Mouse (Mus musculus) heart, embryonic 10.5 days (tissue): ENCODE measurements around the gene Gm6685. TPM values are rescaled to one million over a fixed set of nuclear protein-coding genes. Genes with fewer than 3 reads are reported as not detected.
"Not testable (repeated sequence)": the region's sequence is repeated elsewhere in the genome, so short reads cannot be mapped to it uniquely, and the experiment has no call there.

ENCODE experiments used
- DNase-seq: peaks from one replicate; pipeline ENCODE4 v3.0.0-alpha.2; 2017; ENCODE audit warnings: low spot score
- H3K27ac ChIP-seq: fragments of 300-500 bp; sonication (generic); 2 replicates; pipeline ENCODE4 v1.5.1; 2016; ENCODE audit warnings: mild to moderate bottlenecking
- H3K27me3 ChIP-seq: fragments of 300-500 bp; sonication (generic); 2 replicates; pipeline ENCODE4 v1.6.1; 2016; ENCODE audit warnings: mild to moderate bottlenecking; ENCODE audit not compliant: poor library complexity, insufficient read depth, severe bottlenecking
- H3K36me3 ChIP-seq: fragments of 300-500 bp; sonication (generic); 2 replicates; pipeline ENCODE4 v1.6.1; 2016; ENCODE audit warnings: mild to moderate bottlenecking, moderate library complexity
- H3K4me1 ChIP-seq: fragments of 300-500 bp; sonication (generic); 2 replicates; pipeline ENCODE4 v1.6.1; 2016; ENCODE audit warnings: mild to moderate bottlenecking
- H3K4me3 ChIP-seq: fragments of 300-500 bp; sonication (generic); 2 replicates; pipeline ENCODE4 v1.5.1; 2016; ENCODE audit warnings: mild to moderate bottlenecking, moderate library complexity
- H3K9me3 ChIP-seq: fragments of 300-500 bp; sonication (generic); 2 replicates; pipeline ENCODE4 v1.6.1; 2016; ENCODE audit warnings: mild to moderate bottlenecking, moderate library complexity
- WGBS: fragments of 180-500 bp; shearing (Covaris S2); methylation state at CpG from one replicate; pipeline ENCODE4 v1.1.7; 2016; 5-methylcytosine and 5-hydroxymethylcytosine counted together
- polyA plus RNA-seq: library from polyadenylated mRNA; unstranded; fragments of >200 nt; fragmentation: Nextera tagmentation; extraction: Ambion mirVana; gene quantifications from 2 replicates; pipeline ENCODE4 v1.2.1, GENCODE M21; 2016

Gene Gm6685
- polyA plus RNA-seq: not detected in 2 replicates

GRCm38 (mm10) chr11:28339224-28340150 lies at the start of gene Gm6685:
Gene Gm6685, minus strand, starts transcription at chr11:28339867.
- H3K4me3 ChIP-seq, H3K27ac ChIP-seq, H3K9me3 ChIP-seq, DNase-seq, H3K4me1 ChIP-seq, H3K36me3 ChIP-seq, H3K27me3 ChIP-seq: not testable (repeated sequence)
- 88% methylated on average over 45 of the region's 45 CpGs for WGBS

- DNase-seq: no peak
- Histone ChIP-seq H3K4me3 (no peak overlapping the region), H3K27me3 (no peaks in the 10 kb centered on the region), H3K9me3 (no peaks in the 10 kb centered on the region), H3K27ac (no peak overlapping the region), H3K36me3 (no peaks in the 10 kb centered on the region), H3K4me1 (no peaks in the 10 kb centered on the region)
These were observed 36.2 kb upstream of the Gm6685 start for GRCm38 (mm10) chr11:28375891-28376290.

- Histone ChIP-seq H3K36me3 (no peaks in the 10 kb centered on the region), H3K27ac (no peak overlapping the region), H3K9me3 (no peaks in the 10 kb centered on the region), H3K4me3 (no peak overlapping the region), H3K27me3 (no peaks in the 10 kb centered on the region), H3K4me1 (no peaks in the 10 kb centered on the region)
- no peak for DNase-seq
These were observed 35.0 kb upstream of the Gm6685 start for GRCm38 (mm10) chr11:28374636-28375035.

- WGBS: 62% methylated on average over 5 of the region's 5 CpGs
- DNase-seq, H3K9me3 ChIP-seq, H3K27ac ChIP-seq, H3K4me1 ChIP-seq, H3K36me3 ChIP-seq, H3K27me3 ChIP-seq, H3K4me3 ChIP-seq: not testable (repeated sequence)
These were observed 31.7 kb upstream of the Gm6685 start for GRCm38 (mm10) chr11:28371381-28371780.

- Histone ChIP-seq H3K4me3 (peak overlapping the region; percentile 61), H3K36me3 (no peaks in the 10 kb centered on the region), H3K9me3 (no peaks in the 10 kb centered on the region), H3K27ac (peak overlapping the region; percentile 86), H3K27me3 (no peaks in the 10 kb centered on the region), H3K4me1 (no peaks in the 10 kb centered on the region)
- no peak for DNase-seq
- WGBS: 61% methylated on average over 2 of the region's 2 CpGs
These were observed 26.2 kb upstream of the Gm6685 start for GRCm38 (mm10) chr11:28365929-28366244.

GRCm38 (mm10) chr11:28365209-28365928 lies 25.7 kb upstream of the Gm6685 start:
- WGBS: 9% methylated on average over 26 of the region's 26 CpGs
- Histone ChIP-seq H3K4me1 (no peaks in the 10 kb centered on the region), H3K36me3 (no peaks in the 10 kb centered on the region), H3K27me3 (no peaks in the 10 kb centered on the region), H3K9me3 (no peaks in the 10 kb centered on the region), H3K4me3 (peak overlapping the region; percentile 61), H3K27ac (peak overlapping the region; percentile 86)
- DNase-seq: peak; percentile 92

- Histone ChIP-seq H3K4me1 (no peaks in the 10 kb centered on the region), H3K27ac (no peak overlapping the region), H3K9me3 (no peaks in the 10 kb centered on the region), H3K4me3 (no peak overlapping the region), H3K27me3 (no peaks in the 10 kb centered on the region), H3K36me3 (no peaks in the 10 kb centered on the region)
- no peak for DNase-seq
- WGBS: 81% methylated on average over 2 of the region's 2 CpGs
These were observed 3.8 kb upstream of the Gm6685 start for GRCm38 (mm10) chr11:28343465-28343864.

GRCm38 (mm10) chr11:28341887-28342286 lies 2.2 kb upstream of the Gm6685 start:
- no peaks in the 10 kb centered on the region for H3K27me3 ChIP-seq
- no peaks in the 10 kb centered on the region for H3K4me1 ChIP-seq
- H3K9me3 ChIP-seq: no peaks in the 10 kb centered on the region
- H3K36me3 ChIP-seq: no peaks in the 10 kb centered on the region
- no peak for DNase-seq
- H3K27ac ChIP-seq: no peak overlapping the region
- no peak overlapping the region for H3K4me3 ChIP-seq
- 74% methylated on average over 5 of the region's 5 CpGs for WGBS

- Histone ChIP-seq H3K9me3 (no peaks in the 10 kb centered on the region), H3K36me3 (no peaks in the 10 kb centered on the region), H3K27me3 (no peaks in the 10 kb centered on the region), H3K4me1 (no peaks in the 10 kb centered on the region), H3K4me3 (no peak overlapping the region), H3K27ac (no peak overlapping the region)
- WGBS: 65% methylated on average over 1 of the region's 1 CpGs
- DNase-seq: no peak
These were observed 11.8 kb downstream of the Gm6685 start for GRCm38 (mm10) chr11:28327878-28328277.

GRCm38 (mm10) chr11:28313396-28313795 lies 26.3 kb downstream of the Gm6685 start:
- 62% methylated on average over 1 of the region's 1 CpGs for WGBS
- Histone ChIP-seq H3K36me3 (no peaks in the 10 kb centered on the region), H3K27ac (no peak overlapping the region), H3K27me3 (no peaks in the 10 kb centered on the region), H3K9me3 (no peaks in the 10 kb centered on the region), H3K4me3 (no peak overlapping the region), H3K4me1 (no peaks in the 10 kb centered on the region)
- no peak for DNase-seq

- H3K27me3 ChIP-seq: no peaks in the 10 kb centered on the region
- WGBS: 85% methylated on average over 1 of the region's 1 CpGs
These were observed 31.9 kb downstream of the Gm6685 start for GRCm38 (mm10) chr11:28307723-28308122.

GRCm38 (mm10) chr11:28290440-28290839 lies 49.2 kb downstream of the Gm6685 start:
- Histone ChIP-seq H3K36me3 (no peaks in the 10 kb centered on the region), H3K4me1 (no peaks in the 10 kb centered on the region), H3K27me3 (no peaks in the 10 kb centered on the region), H3K4me3 (no peak overlapping the region), H3K27ac (no peak overlapping the region), H3K9me3 (no peaks in the 10 kb centered on the region)
- no peak for DNase-seq
- WGBS: 76% methylated on average over 1 of the region's 1 CpGs

More at GRCm38 (mm10) chr11:28307723-28308122, 31.9 kb downstream of the Gm6685 start:
- Histone ChIP-seq H3K4me1 (no peaks in the 10 kb centered on the region), H3K9me3 (no peaks in the 10 kb centered on the region), H3K4me3 (no peak overlapping the region), H3K27ac (no peak overlapping the region), H3K36me3 (no peaks in the 10 kb centered on the region)
- no peak for DNase-seq
